Mouse (Mus musculus) stomach, embryonic 16.5 days (tissue): ENCODE results near the gene Zdhhc12. TPM values are rescaled to one million over a fixed set of nuclear protein-coding genes. Genes with fewer than 3 reads are reported as not detected.
"Not testable (repeated sequence)": the region's sequence is repeated elsewhere in the genome, so short reads cannot be mapped to it uniquely, and the experiment has no call there.

ENCODE experiments used
- ATAC-seq: fragments of 200-750 bp; cut with Nextera tagmentation; 2 replicates; pipeline ENCODE4 v1.8.0; 2017; ENCODE audit warnings: moderate number of reproducible peaks, moderate TSS enrichment; ENCODE audit not compliant: insufficient read depth, low FRiP score
- H3K27ac ChIP-seq: fragments of 300-500 bp; sonication (generic); 2 replicates; pipeline ENCODE4 v1.5.1; 2014; ENCODE audit warnings: low read length
- H3K27me3 ChIP-seq: fragments of 300-500 bp; sonication (generic); 2 replicates; pipeline ENCODE4 v1.6.1; 2014; ENCODE audit warnings: low read length, control low read depth, mixed read lengths; ENCODE audit not compliant: control insufficient read depth, insufficient read depth
- H3K36me3 ChIP-seq: fragments of 300-500 bp; sonication (generic); 2 replicates; pipeline ENCODE4 v1.6.1; 2014; ENCODE audit warnings: low read length; ENCODE audit not compliant: control insufficient read depth, insufficient read depth
- H3K4me1 ChIP-seq: fragments of 300-500 bp; sonication (generic); 2 replicates; pipeline ENCODE4 v1.6.1; 2014; ENCODE audit warnings: low read length, control low read depth, mixed read lengths; ENCODE audit not compliant: control insufficient read depth, insufficient read depth
- H3K4me2 ChIP-seq: fragments of 300-500 bp; sonication (generic); 2 replicates; pipeline ENCODE4 v1.6.1; 2014; ENCODE audit warnings: low read depth, low read length, mixed read lengths
- H3K4me3 ChIP-seq: fragments of 300-500 bp; sonication (generic); replicated peaks from 2 replicates; pipeline ENCODE4 v1.5.1; 2014; ENCODE audit warnings: mild to moderate bottlenecking, low read length
- H3K9ac ChIP-seq: fragments of 300-500 bp; sonication (generic); 2 replicates; pipeline ENCODE4 v1.6.1; 2014; ENCODE audit warnings: low read length
- H3K9me3 ChIP-seq: fragments of 300-500 bp; sonication (generic); replicated peaks from 2 replicates; pipeline ENCODE4 v1.6.1; 2016; ENCODE audit warnings: low read length, control low read depth; ENCODE audit not compliant: control insufficient read depth
- WGBS: fragments of 180-500 bp; shearing (Covaris S2); extraction: QIAGEN DNeasy Blood & Tissue Kit; methylation state at CpG from one replicate; pipeline ENCODE4 v1.1.7; 2014; 5-methylcytosine and 5-hydroxymethylcytosine counted together
- polyA plus RNA-seq: library from polyadenylated mRNA; unstranded; fragments of >200 nt; fragmentation: Nextera tagmentation; extraction: Ambion mirVana; gene quantifications from 2 replicates; pipeline ENCODE4 v1.2.1, GENCODE M21; 2015

The Zdhhc12 gene
- polyA plus RNA-seq, 1 experiment from 2014 or later: 41.4 TPM

GRCm38 (mm10) chr2:30062249-30063093 lies 31.0 kb downstream of the Zdhhc12 start:
- Histone ChIP-seq H3K4me2 (peak overlapping the region; percentile 77), H3K9me3 (no peaks in the 10 kb centered on the region), H3K27ac (peak overlapping the region; percentile 97), H3K36me3 (no peaks in the 10 kb centered on the region), H3K9ac (peak overlapping the region; percentile 85), H3K4me1 (peaks cover 24% of the 10 kb centered on the region), H3K27me3 (no peaks in the 10 kb centered on the region), H3K4me3 (peak overlapping the region; percentile 63)
- under 1% methylated on average over 40 of the region's 40 CpGs for WGBS
- peak; percentile 50 for ATAC-seq

GRCm38 (mm10) chr2:30061215-30062166 lies 32.0 kb downstream of the Zdhhc12 start:
- H3K4me3 ChIP-seq: peak overlapping the region; percentile 63
- peak; percentile 1; the same call in 1 of the 2 replicates for ATAC-seq
- peak overlapping the region; percentile 97 for H3K27ac ChIP-seq
- peak overlapping the region; percentile 85 for H3K9ac ChIP-seq
- H3K4me1 ChIP-seq: peaks cover 24% of the 10 kb centered on the region
- H3K36me3 ChIP-seq: no peaks in the 10 kb centered on the region
- H3K9me3 ChIP-seq: no peaks in the 10 kb centered on the region
- 7% methylated on average over 37 of the region's 37 CpGs for WGBS
- peak overlapping the region; percentile 77 for H3K4me2 ChIP-seq
- H3K27me3 ChIP-seq: no peaks in the 10 kb centered on the region

- no peak for ATAC-seq
- peaks cover 4% of the 10 kb centered on the region for H3K4me1 ChIP-seq
- 60% methylated on average over 5 of the region's 5 CpGs for WGBS
- H3K27ac ChIP-seq: no peak overlapping the region
- H3K36me3 ChIP-seq: no peaks in the 10 kb centered on the region
- H3K4me2 ChIP-seq: no peak overlapping the region
- no peaks in the 10 kb centered on the region for H3K9me3 ChIP-seq
- no peak overlapping the region for H3K4me3 ChIP-seq
- no peak overlapping the region for H3K9ac ChIP-seq
- H3K27me3 ChIP-seq: no peaks in the 10 kb centered on the region
Observed at GRCm38 (mm10) chr2:30058418-30058817, 35.0 kb downstream of the Zdhhc12 start.

GRCm38 (mm10) chr2:30057223-30057904 lies 36.1 kb downstream of the Zdhhc12 start, which contains the start of gene Set:
Set (plus strand) TSS chr2:30057378.
- Histone ChIP-seq H3K27ac (no peak within 1 kb of the TSS), H3K36me3 (no peaks in the 10 kb centered on the region), H3K4me1 (no peaks in the 10 kb centered on the region), H3K9me3 (no peaks in the 10 kb centered on the region), H3K4me2 (no peak within 1 kb of the TSS), H3K27me3 (no peaks in the 10 kb centered on the region), H3K4me3 (no peak within 1 kb of the TSS), H3K9ac (no peak within 1 kb of the TSS)
- WGBS: 41% methylated on average over 11 of the region's 12 CpGs
- no peak for ATAC-seq

- no peak overlapping the region for H3K27ac ChIP-seq
- 80% methylated on average over 3 of the region's 3 CpGs for WGBS
- H3K9ac ChIP-seq: no peak overlapping the region
- no peaks in the 10 kb centered on the region for H3K9me3 ChIP-seq
- no peaks in the 10 kb centered on the region for H3K36me3 ChIP-seq
- ATAC-seq: no peak
- no peak overlapping the region for H3K4me3 ChIP-seq
- H3K27me3 ChIP-seq: no peaks in the 10 kb centered on the region
- H3K4me1 ChIP-seq: no peaks in the 10 kb centered on the region
- H3K4me2 ChIP-seq: no peak overlapping the region
Observed at GRCm38 (mm10) chr2:30056736-30057135, 36.7 kb downstream of the Zdhhc12 start.

- not testable (repeated sequence) for H3K9me3 ChIP-seq, H3K9ac ChIP-seq, H3K27ac ChIP-seq, ATAC-seq, H3K27me3 ChIP-seq, H3K4me2 ChIP-seq, H3K4me1 ChIP-seq, H3K36me3 ChIP-seq, H3K4me3 ChIP-seq
- 92% methylated on average over 3 of the region's 3 CpGs for WGBS
Observed at GRCm38 (mm10) chr2:30055310-30055709, 38.1 kb downstream of the Zdhhc12 start.

GRCm38 (mm10) chr2:30051992-30052761 lies 41.3 kb downstream of the Zdhhc12 start:
- Histone ChIP-seq H3K36me3 (no peaks in the 10 kb centered on the region), H3K9me3 (no peaks in the 10 kb centered on the region), H3K27me3 (no peaks in the 10 kb centered on the region), H3K27ac (no peak overlapping the region), H3K4me2 (no peak overlapping the region), H3K9ac (no peak overlapping the region), H3K4me3 (no peak overlapping the region), H3K4me1 (0 out of 2 replicates have a peak, but pooled peaks cover 7% of the 10 kb centered on the region)
- 37% methylated on average over 6 of the region's 6 CpGs for WGBS
- no peak for ATAC-seq

GRCm38 (mm10) chr2:30049831-30050230 lies 43.6 kb downstream of the Zdhhc12 start:
- Histone ChIP-seq H3K9ac (no peak overlapping the region), H3K9me3 (no peaks in the 10 kb centered on the region), H3K4me2 (no peak overlapping the region), H3K27ac (no peak overlapping the region), H3K4me1 (0 out of 2 replicates have a peak, but pooled peaks cover 7% of the 10 kb centered on the region), H3K36me3 (no peaks in the 10 kb centered on the region), H3K27me3 (no peaks in the 10 kb centered on the region), H3K4me3 (no peak overlapping the region)
- WGBS: 78% methylated on average over 3 of the region's 3 CpGs
- ATAC-seq: no peak
